7 mouse cellular contexts compared by ENCODE assay signal in genomic region chr8:93662219-93662618, GRCm38 (mm10).
DNase-seq lines count a peak whose midpoint lies in the region; ATAC-seq lines count a peak whose summit lies in the region.

No protein-coding gene starts in this region.

- H3K9ac ChIP-seq in intestine, embryonic 15.5 days, result no peak overlapping the region
- no peak overlapping the region for H3K9ac ChIP-seq in liver, embryonic 13.5 days

- H3K9me3 ChIP-seq in intestine, embryonic 15.5 days, result no peaks in the 10 kb centered on the region
- H3K9me3 ChIP-seq in liver, embryonic 13.5 days (replicated peaks), result no peaks in the 10 kb centered on the region

- H3K27me3 ChIP-seq in intestine, embryonic 15.5 days (replicated peaks), result no peaks in the 10 kb centered on the region
- no peaks in the 10 kb centered on the region for H3K27me3 ChIP-seq in liver, embryonic 13.5 days

- peak overlapping the region; percentile 68 for H3K4me2 ChIP-seq in intestine, embryonic 15.5 days (replicated peaks)
- 0 out of 2 replicates have a peak overlapping the region, but pooled peaks have one; percentile 21 for H3K4me2 ChIP-seq in liver, embryonic 13.5 days

- peak; percentile 8 for DNase-seq in ES-CJ7 (ENCODE audit: low read depth, low spot score)
- DNase-seq in NIH3T3 (ENCODE audit: low read depth), result peak; percentile 9
- DNase-seq in liver, embryonic 13.5 days, result no peak
- no peak for DNase-seq in cerebellum, postnatal 4 days (ENCODE audit: low spot score in 2 of 2)
- DNase-seq in thymus, postnatal 14 days, result no peak
- no peak for DNase-seq in layer of hippocampus, adult 9-11 months

- 74% methylated on average over 5 of the region's 5 CpGs for WGBS in intestine, embryonic 15.5 days
- 62% methylated on average over 5 of the region's 5 CpGs for WGBS in liver, embryonic 13.5 days (ENCODE audit: insufficient replicate concordance)

- ATAC-seq in intestine, embryonic 15.5 days, result peak; percentile 63
- no peak for ATAC-seq in liver, embryonic 13.5 days (ENCODE audit: low read depth)

- no peaks in the 10 kb centered on the region for H3K4me1 ChIP-seq in intestine, embryonic 15.5 days (replicated peaks)
- H3K4me1 ChIP-seq in liver, embryonic 13.5 days (replicated peaks), result no peaks in the 10 kb centered on the region

- peak overlapping the region; percentile 22; the same call in 1 of the 2 replicates for H3K4me3 ChIP-seq in intestine, embryonic 15.5 days (replicated peaks)
- no peak overlapping the region for H3K4me3 ChIP-seq in liver, embryonic 13.5 days (replicated peaks)

- H3K27ac ChIP-seq in intestine, embryonic 15.5 days, result no peak overlapping the region
- no peak overlapping the region for H3K27ac ChIP-seq in liver, embryonic 13.5 days

- no peaks in the 10 kb centered on the region for H3K36me3 ChIP-seq in intestine, embryonic 15.5 days
- H3K36me3 ChIP-seq in liver, embryonic 13.5 days, result no peaks in the 10 kb centered on the region

Comparison
In these comparisons a context has a peak if more than half of its experiments do, and no peak if none do; other contexts are left out.
1. DNase-seq: peak in ES-CJ7 (single experiment) and NIH3T3 (single experiment); none in liver, embryonic 13.5 days (single experiment), cerebellum, postnatal 4 days (0 of 2), thymus, postnatal 14 days (single experiment) and layer of hippocampus, adult 9-11 months (single experiment).